Mouse (Mus musculus): Measurements from ENCODE around the gene Fam3c. TPM values are rescaled to one million over a fixed set of nuclear protein-coding genes. Genes with fewer than 3 reads are reported as not detected.

The Fam3c gene
- polyA plus RNA-seq, 1 experiment from 2014 or later: 40.1 TPM

- H3K4me3 ChIP-seq (ENCODE audit: low read depth, low read length): no peak overlapping the region
- no peaks in the 10 kb centered on the region for H3K36me3 ChIP-seq (ENCODE audit: control insufficient read depth, insufficient read depth, low read length)
- WGBS: 93% methylated on average over 11 of the region's 11 CpGs
- no peaks in the 10 kb centered on the region for H3K27me3 ChIP-seq (ENCODE audit: control insufficient read depth, insufficient read depth, low read length)
- H3K27ac ChIP-seq (replicated peaks; ENCODE audit: low read depth, low read length): no peak overlapping the region
- no peak for ATAC-seq (ENCODE audit: insufficient number of reproducible peaks, low FRiP score, low TSS enrichment, low read depth)
- no peaks in the 10 kb centered on the region for H3K9me3 ChIP-seq (ENCODE audit: control insufficient read depth, low read length)
- no peak overlapping the region for H3K4me2 ChIP-seq (ENCODE audit: low read depth, severe bottlenecking)
- DNase-seq (ENCODE audit: low spot score): no peak
- H3K4me1 ChIP-seq (ENCODE audit: control insufficient read depth, insufficient read depth, low read length): peaks cover 17% of the 10 kb centered on the region
- H3K9ac ChIP-seq (ENCODE audit: low read length): no peak overlapping the region
Measured at GRCm38 (mm10) chr6:22349531-22350238, 6.4 kb downstream of the Fam3c start.

- H3K27me3 ChIP-seq (ENCODE audit: control insufficient read depth, insufficient read depth, low read length): no peaks in the 10 kb centered on the region
- H3K36me3 ChIP-seq (ENCODE audit: control insufficient read depth, insufficient read depth, low read length): no peaks in the 10 kb centered on the region
- no peak overlapping the region for H3K9ac ChIP-seq (ENCODE audit: low read length)
- H3K4me1 ChIP-seq (ENCODE audit: control insufficient read depth, insufficient read depth, low read length): peaks cover 13% of the 10 kb centered on the region
- ATAC-seq (ENCODE audit: insufficient number of reproducible peaks, low FRiP score, low TSS enrichment, low read depth) (no peak), DNase-seq (ENCODE audit: low spot score) (no peak)
- H3K27ac ChIP-seq (replicated peaks; ENCODE audit: low read depth, low read length): no peak overlapping the region
- no peak overlapping the region for H3K4me2 ChIP-seq (ENCODE audit: low read depth, severe bottlenecking)
- WGBS: 95% methylated on average over 3 of the region's 3 CpGs
- H3K4me3 ChIP-seq (ENCODE audit: low read depth, low read length): no peak overlapping the region
- H3K9me3 ChIP-seq (ENCODE audit: control insufficient read depth, low read length): no peaks in the 10 kb centered on the region
Measured at GRCm38 (mm10) chr6:22348975-22349374, 7.1 kb downstream of the Fam3c start.

GRCm38 (mm10) chr6:22348130-22348529 is 7.9 kb downstream of the Fam3c start:
- Histone ChIP-seq H3K4me2 (ENCODE audit: low read depth, severe bottlenecking) (no peak overlapping the region), H3K9me3 (ENCODE audit: control insufficient read depth, low read length) (no peaks in the 10 kb centered on the region), H3K36me3 (ENCODE audit: control insufficient read depth, insufficient read depth, low read length) (no peaks in the 10 kb centered on the region), H3K4me1 (ENCODE audit: control insufficient read depth, insufficient read depth, low read length) (peaks cover 13% of the 10 kb centered on the region), H3K27me3 (ENCODE audit: control insufficient read depth, insufficient read depth, low read length) (no peaks in the 10 kb centered on the region), H3K4me3 (ENCODE audit: low read depth, low read length) (no peak overlapping the region), H3K27ac (replicated peaks; ENCODE audit: low read depth, low read length) (no peak overlapping the region), H3K9ac (ENCODE audit: low read length) (no peak overlapping the region)
- ATAC-seq (ENCODE audit: insufficient number of reproducible peaks, low FRiP score, low TSS enrichment, low read depth) (no peak), DNase-seq (ENCODE audit: low spot score) (no peak)
- 88% methylated on average over 4 of the region's 4 CpGs for WGBS

GRCm38 (mm10) chr6:22347132-22347902 is 8.7 kb downstream of the Fam3c start:
- Histone ChIP-seq H3K9me3 (ENCODE audit: control insufficient read depth, low read length) (no peaks in the 10 kb centered on the region), H3K4me3 (ENCODE audit: low read depth, low read length) (no peak overlapping the region), H3K9ac (ENCODE audit: low read length) (no peak overlapping the region), H3K27me3 (ENCODE audit: control insufficient read depth, insufficient read depth, low read length) (no peaks in the 10 kb centered on the region), H3K36me3 (ENCODE audit: control insufficient read depth, insufficient read depth, low read length) (no peaks in the 10 kb centered on the region), H3K4me2 (ENCODE audit: low read depth, severe bottlenecking) (no peak overlapping the region), H3K27ac (replicated peaks; ENCODE audit: low read depth, low read length) (no peak overlapping the region), H3K4me1 (ENCODE audit: control insufficient read depth, insufficient read depth, low read length) (peaks cover 13% of the 10 kb centered on the region)
- DNase-seq (ENCODE audit: low spot score) (no peak), ATAC-seq (ENCODE audit: insufficient number of reproducible peaks, low FRiP score, low TSS enrichment, low read depth) (no peak)
- WGBS: 78% methylated on average over 8 of the region's 8 CpGs

GRCm38 (mm10) chr6:22344443-22344842 is 11.6 kb downstream of the Fam3c start:
- no peak overlapping the region for H3K4me2 ChIP-seq (ENCODE audit: low read depth, severe bottlenecking)
- H3K4me3 ChIP-seq (ENCODE audit: low read depth, low read length): no peak overlapping the region
- H3K27me3 ChIP-seq (ENCODE audit: control insufficient read depth, insufficient read depth, low read length): no peaks in the 10 kb centered on the region
- H3K9ac ChIP-seq (ENCODE audit: low read length): no peak overlapping the region
- ATAC-seq (ENCODE audit: insufficient number of reproducible peaks, low FRiP score, low TSS enrichment, low read depth) (no peak), DNase-seq (ENCODE audit: low spot score) (no peak)
- no peak overlapping the region for H3K27ac ChIP-seq (replicated peaks; ENCODE audit: low read depth, low read length)
- no peaks in the 10 kb centered on the region for H3K36me3 ChIP-seq (ENCODE audit: control insufficient read depth, insufficient read depth, low read length)
- H3K9me3 ChIP-seq (ENCODE audit: control insufficient read depth, low read length): no peaks in the 10 kb centered on the region
- peaks cover 13% of the 10 kb centered on the region for H3K4me1 ChIP-seq (ENCODE audit: control insufficient read depth, insufficient read depth, low read length)
- WGBS: 80% methylated on average over 6 of the region's 6 CpGs

- Histone ChIP-seq H3K4me3 (ENCODE audit: low read depth, low read length) (no peak overlapping the region), H3K4me2 (ENCODE audit: low read depth, severe bottlenecking) (no peak overlapping the region), H3K27ac (replicated peaks; ENCODE audit: low read depth, low read length) (no peak overlapping the region), H3K9ac (ENCODE audit: low read length) (no peak overlapping the region), H3K36me3 (ENCODE audit: control insufficient read depth, insufficient read depth, low read length) (no peaks in the 10 kb centered on the region), H3K9me3 (ENCODE audit: control insufficient read depth, low read length) (no peaks in the 10 kb centered on the region), H3K4me1 (ENCODE audit: control insufficient read depth, insufficient read depth, low read length) (peaks cover 13% of the 10 kb centered on the region), H3K27me3 (ENCODE audit: control insufficient read depth, insufficient read depth, low read length) (no peaks in the 10 kb centered on the region)
- 93% methylated on average over 6 of the region's 6 CpGs for WGBS
- ATAC-seq (ENCODE audit: insufficient number of reproducible peaks, low FRiP score, low TSS enrichment, low read depth) (no peak), DNase-seq (ENCODE audit: low spot score) (no peak)
Measured at GRCm38 (mm10) chr6:22343706-22344105, 12.3 kb downstream of the Fam3c start.

- Histone ChIP-seq H3K27me3 (ENCODE audit: control insufficient read depth, insufficient read depth, low read length) (no peaks in the 10 kb centered on the region), H3K9me3 (ENCODE audit: control insufficient read depth, low read length) (no peaks in the 10 kb centered on the region), H3K4me2 (ENCODE audit: low read depth, severe bottlenecking) (no peak overlapping the region), H3K4me1 (ENCODE audit: control insufficient read depth, insufficient read depth, low read length) (peaks cover 13% of the 10 kb centered on the region), H3K27ac (replicated peaks; ENCODE audit: low read depth, low read length) (no peak overlapping the region), H3K36me3 (ENCODE audit: control insufficient read depth, insufficient read depth, low read length) (no peaks in the 10 kb centered on the region), H3K9ac (ENCODE audit: low read length) (no peak overlapping the region), H3K4me3 (ENCODE audit: low read depth, low read length) (no peak overlapping the region)
- DNase-seq (ENCODE audit: low spot score): no peak
- no peak for ATAC-seq (ENCODE audit: insufficient number of reproducible peaks, low FRiP score, low TSS enrichment, low read depth)
- 96% methylated on average over 3 of the region's 3 CpGs for WGBS
Measured at GRCm38 (mm10) chr6:22343292-22343691, 12.8 kb downstream of the Fam3c start.

GRCm38 (mm10) chr6:22340779-22341178 is 15.3 kb downstream of the Fam3c start:
- H3K9me3 ChIP-seq (ENCODE audit: control insufficient read depth, low read length): no peaks in the 10 kb centered on the region
- no peaks in the 10 kb centered on the region for H3K36me3 ChIP-seq (ENCODE audit: control insufficient read depth, insufficient read depth, low read length)
- no peak overlapping the region for H3K4me3 ChIP-seq (ENCODE audit: low read depth, low read length)
- H3K27ac ChIP-seq (replicated peaks; ENCODE audit: low read depth, low read length): no peak overlapping the region
- DNase-seq (ENCODE audit: low spot score) (no peak), ATAC-seq (ENCODE audit: insufficient number of reproducible peaks, low FRiP score, low TSS enrichment, low read depth) (no peak)
- no peaks in the 10 kb centered on the region for H3K27me3 ChIP-seq (ENCODE audit: control insufficient read depth, insufficient read depth, low read length)
- 95% methylated on average over 14 of the region's 14 CpGs for WGBS
- H3K9ac ChIP-seq (ENCODE audit: low read length): no peak overlapping the region
- no peaks in the 10 kb centered on the region for H3K4me1 ChIP-seq (ENCODE audit: control insufficient read depth, insufficient read depth, low read length)
- H3K4me2 ChIP-seq (ENCODE audit: low read depth, severe bottlenecking): no peak overlapping the region

Data from limb, embryonic 11.5 days (tissue).